Mouse (Mus musculus): ENCODE data around the gene Mtmr11.
"Not testable (repeated sequence)": the region's sequence is repeated elsewhere in the genome, so short reads cannot be mapped to it uniquely, and the experiment has no call there.

Mtmr11 gene

GRCm38 (mm10) chr3:96172197-96173178 is 10.7 kb downstream of the Mtmr11 start, which contains the start of gene Sf3b4:
Gene Sf3b4, plus strand, starts transcription at chr3:96172332.
- DNase-seq = peak; percentile 83

- DNase-seq = no peak
Measured at GRCm38 (mm10) chr3:96173185-96173584, 11.4 kb downstream of the Mtmr11 start.

GRCm38 (mm10) chr3:96174042-96174441 is 12.2 kb downstream of the Mtmr11 start:
- peak; percentile 50 for DNase-seq

GRCm38 (mm10) chr3:96175251-96175650 is 13.4 kb downstream of the Mtmr11 start:
- no peak for DNase-seq

GRCm38 (mm10) chr3:96178427-96178826 is 16.6 kb downstream of the Mtmr11 start:
- no peak for DNase-seq

- DNase-seq = no peak
Measured at GRCm38 (mm10) chr3:96178902-96179301, 17.1 kb downstream of the Mtmr11 start.

- peak; percentile 68 for DNase-seq
Measured at GRCm38 (mm10) chr3:96179531-96179930, 17.7 kb downstream of the Mtmr11 start.

GRCm38 (mm10) chr3:96180727-96181477 is 19.1 kb downstream of the Mtmr11 start, which contains the start of gene Sv2a:
Gene Sv2a, plus strand, starts transcription at chr3:96181151.
- peak; percentile 86 for DNase-seq

- DNase-seq = peak; percentile 67
Measured at GRCm38 (mm10) chr3:96181510-96182381, 19.9 kb downstream of the Mtmr11 start.

GRCm38 (mm10) chr3:96182382-96182776 is 20.6 kb downstream of the Mtmr11 start:
- no peak for DNase-seq

- no peak for DNase-seq
Measured at GRCm38 (mm10) chr3:96192977-96193376, 31.2 kb downstream of the Mtmr11 start.

- no peak for DNase-seq
Measured at GRCm38 (mm10) chr3:96194966-96195365, 33.2 kb downstream of the Mtmr11 start.

GRCm38 (mm10) chr3:96195616-96196313 is 34.0 kb downstream of the Mtmr11 start:
- DNase-seq = no peak

GRCm38 (mm10) chr3:96196437-96197128 is 34.8 kb downstream of the Mtmr11 start:
- DNase-seq = no peak

GRCm38 (mm10) chr3:96197129-96197749 is 35.4 kb downstream of the Mtmr11 start:
- DNase-seq = peak; percentile 91

- DNase-seq = no peak
Measured at GRCm38 (mm10) chr3:96198181-96198580, 36.4 kb downstream of the Mtmr11 start.

GRCm38 (mm10) chr3:96198601-96199251 is 36.9 kb downstream of the Mtmr11 start:
- not testable (repeated sequence) for DNase-seq

- no peak for DNase-seq
Measured at GRCm38 (mm10) chr3:96199731-96200130, 37.9 kb downstream of the Mtmr11 start.

- DNase-seq = no peak
Measured at GRCm38 (mm10) chr3:96207819-96208218, 46.0 kb downstream of the Mtmr11 start.

GRCm38 (mm10) chr3:96209242-96209641 is 47.4 kb downstream of the Mtmr11 start:
- no peak for DNase-seq
